Mouse (Mus musculus) embryo, embryonic 11 days (tissue): ENCODE measurements around the gene Olfr1340.
A peak's percentile ranks its signal among the peaks of the same experiment; 100 is the strongest.

ENCODE experiments used
- DNase-seq: peaks from one replicate; pipeline ENCODE4 v3.0.0-alpha.2; 2015

Gene Olfr1340

GRCm38 (mm10) chr4:118719838-118720237 lies at the start of gene Olfr1340:
Gene Olfr1340, plus strand, starts transcription at chr4:118720138.
- DNase-seq, result no peak

GRCm38 (mm10) chr4:118687086-118687485 lies 32.9 kb upstream of the Olfr1340 start:
- DNase-seq, result no peak

- DNase-seq, result peak; percentile 6
These were observed 27.4 kb upstream of the Olfr1340 start, which contains the start of gene Olfr1342 for GRCm38 (mm10) chr4:118692412-118692973. Gene Olfr1342, minus strand, starts transcription at chr4:118692756.

GRCm38 (mm10) chr4:118693812-118694211 lies 26.1 kb upstream of the Olfr1340 start:
- DNase-seq, result no peak

DNA sequence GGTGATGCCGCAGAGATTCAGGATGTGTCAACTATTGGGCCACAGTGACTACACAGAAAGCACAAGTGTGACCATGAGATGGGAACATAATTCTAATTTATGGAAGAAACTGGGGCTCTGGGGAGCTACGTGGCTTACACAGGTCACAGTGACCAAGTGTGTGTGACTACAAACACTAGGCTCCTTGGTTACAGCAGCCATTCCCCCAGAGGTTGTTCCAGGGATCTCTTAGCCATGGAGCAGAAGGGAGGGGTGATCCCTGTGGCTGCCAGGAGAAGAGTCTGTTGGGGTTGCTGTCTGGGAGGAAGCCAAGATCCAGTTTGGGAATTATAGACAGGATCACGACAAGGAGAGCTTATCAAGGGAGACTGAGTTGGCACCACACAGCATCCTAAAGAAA lies 16.7 kb upstream of the Olfr1340 start, which contains the start of gene Olfr1341:
Gene Olfr1341 (plus strand): TSS at position 301 of the 400 bp plus-strand sequence.
- DNase-seq, result no peak

DNA sequence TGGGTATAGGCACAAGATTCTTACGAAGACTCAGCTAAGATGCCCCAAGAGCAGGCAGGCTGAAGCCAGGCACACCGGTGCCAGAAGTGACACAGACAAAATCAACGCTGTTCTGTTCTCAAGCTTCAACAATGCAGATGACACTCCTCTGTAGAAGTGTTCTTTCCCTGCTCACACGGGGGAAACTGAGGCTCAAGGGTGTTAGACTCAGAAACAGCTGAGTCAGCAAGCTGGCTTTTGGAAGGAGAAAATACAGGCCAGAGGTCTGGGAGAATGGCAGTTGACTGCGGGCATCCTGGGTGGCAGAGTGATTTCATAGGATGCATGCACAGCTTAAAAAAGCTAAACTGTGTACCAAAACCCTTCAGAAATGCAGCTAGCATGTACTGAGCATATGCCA lies 11.9 kb upstream of the Olfr1340 start:
- DNase-seq, result no peak

GRCm38 (mm10) chr4:118711656-118712055 lies 8.3 kb upstream of the Olfr1340 start:
- no peak for DNase-seq

DNA sequence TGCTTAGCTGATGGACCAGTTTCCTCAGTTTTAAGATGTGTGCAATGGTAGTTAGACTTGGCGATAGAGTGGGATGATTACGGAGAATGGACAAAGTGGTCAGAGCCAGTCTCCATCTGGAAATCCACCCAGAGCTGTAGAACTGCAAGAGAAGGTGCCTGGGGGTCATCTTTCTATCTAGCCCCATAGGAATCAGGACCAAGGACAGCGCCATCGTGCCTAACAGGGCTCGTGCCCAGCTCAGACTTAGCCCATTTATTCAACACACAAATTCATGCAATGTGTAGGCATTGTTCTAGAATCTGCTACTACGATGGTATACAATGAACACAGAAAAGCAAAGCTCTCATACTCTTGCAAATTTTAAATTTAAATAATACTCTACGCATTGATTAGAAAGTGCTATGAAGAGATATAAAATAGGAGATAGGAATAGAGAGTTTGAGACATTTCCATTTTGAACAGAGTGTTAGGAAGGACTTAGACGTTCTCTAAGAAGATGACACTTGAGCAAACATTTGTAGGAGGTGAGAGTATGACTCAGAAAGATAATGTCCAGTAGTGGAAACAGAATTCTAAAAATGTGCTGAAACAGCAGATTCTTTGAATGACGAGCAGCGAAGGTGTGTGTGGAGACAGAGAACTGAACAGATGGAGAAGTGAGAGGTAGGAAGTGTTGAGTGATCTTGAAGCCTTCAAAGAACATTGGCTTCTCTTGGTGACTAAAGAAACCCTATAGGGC lies 2.0 kb downstream of the Olfr1340 start:
- DNase-seq, result peak; percentile 71

- no peak for DNase-seq
These were observed 11.9 kb downstream of the Olfr1340 start, which contains the start of gene Olfr1339 for GRCm38 (mm10) chr4:118731875-118732274. Gene Olfr1339, plus strand, starts transcription at chr4:118732175.

GRCm38 (mm10) chr4:118739574-118739973 lies 19.6 kb downstream of the Olfr1340 start:
- no peak for DNase-seq

- DNase-seq, result peak; percentile 13
These were observed 21.2 kb downstream of the Olfr1340 start for GRCm38 (mm10) chr4:118740988-118741698.

DNA sequence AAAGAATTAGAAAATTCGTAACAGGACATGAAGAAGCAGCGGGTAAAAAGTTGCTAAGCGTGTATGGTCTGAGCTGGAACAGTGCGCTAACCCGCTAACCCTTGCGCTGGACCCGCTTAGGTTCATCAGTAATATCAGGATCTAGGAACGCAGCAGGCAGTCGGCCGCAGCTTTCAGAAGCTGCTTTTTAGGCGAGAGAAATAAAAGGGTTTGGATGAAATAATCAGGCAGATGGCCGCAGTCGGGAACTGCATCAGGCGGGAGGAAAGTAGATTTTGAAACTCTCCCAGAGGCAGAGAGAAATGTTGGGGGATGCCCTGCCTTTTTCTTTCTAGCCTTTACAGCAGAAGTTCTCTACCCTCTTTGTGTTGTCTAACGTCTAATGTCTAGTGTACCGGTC lies 21.9 kb downstream of the Olfr1340 start:
- DNase-seq, result peak; percentile 11

GRCm38 (mm10) chr4:118758637-118759036 lies 38.7 kb downstream of the Olfr1340 start, which contains the start of gene Olfr1338:
Gene Olfr1338, minus strand, starts transcription at chr4:118758737.
- no peak for DNase-seq
